Mouse (Mus musculus) ovary, adult 2 months (tissue): ENCODE measurements around the gene Tmem218. TPM values are rescaled to one million over a fixed set of nuclear protein-coding genes. Genes with fewer than 3 reads are reported as not detected.

Experiments
- polyA plus RNA-seq: library from polyadenylated mRNA; depleted of rRNA; stranded (reverse); fragments of >200 nt; gene quantifications from 2 replicates; pipeline ENCODE4 v1.2.3, GENCODE M21; 2012; rRNA removed

Tmem218 gene
- polyA plus RNA-seq = 5.9 and 6.8 TPM in 2 replicates

DNA sequence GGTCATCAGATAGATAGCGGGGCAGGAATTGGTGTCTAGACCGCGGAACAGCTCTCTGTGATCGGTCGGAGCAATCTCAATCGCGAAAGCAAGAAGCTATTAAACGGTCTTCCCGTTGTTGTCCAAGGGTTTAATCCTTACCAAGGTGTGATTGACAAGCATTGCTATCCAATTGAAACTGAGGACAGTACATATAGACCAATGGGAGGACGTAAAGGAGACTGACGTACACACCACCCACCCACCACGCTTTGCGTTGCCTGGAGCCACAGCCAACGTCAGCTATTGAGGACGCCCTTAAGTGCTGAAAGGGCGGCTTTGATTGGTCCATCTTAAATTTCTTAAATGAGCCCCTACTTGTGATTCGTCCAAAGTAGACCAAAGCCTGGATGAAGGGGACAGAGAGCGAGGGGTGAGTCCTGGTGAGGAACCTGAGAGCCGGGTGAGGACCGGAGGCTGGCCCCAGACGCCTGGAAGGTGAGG, at the start of gene Tmem218:
Gene Tmem218 (plus strand): TSS at position 295 of the 483 bp plus-strand sequence.

GRCm38 (mm10) chr9:37255149-37255888, 47.3 kb downstream of the Tmem218 start, which contains the start of gene Slc37a2:
Slc37a2 (minus strand) TSS chr9:37255738.

Other genes with a start within 250 kb of the Tmem218 start
- 26.0 and 55.3 TPM in 2 replicates for gene Pknox2, start 60.8 kb upstream of the Tmem218 start, polyA plus RNA-seq
- gene Slc37a2, start 47.5 kb downstream of the Tmem218 start, polyA plus RNA-seq = 11.5 and 11.8 TPM in 2 replicates
- 2.8 and 3.0 TPM in 2 replicates for gene Ccdc15, start 140.2 kb downstream of the Tmem218 start, polyA plus RNA-seq
- gene Hepacam, start 159.1 kb downstream of the Tmem218 start, polyA plus RNA-seq = 1.5 and 1.7 TPM in 2 replicates
- 25.9 and 28.8 TPM in 2 replicates for gene Robo4, start 193.7 kb downstream of the Tmem218 start, polyA plus RNA-seq
- 1.1 and 2.7 TPM in 2 replicates for gene Robo3, start 225.0 kb downstream of the Tmem218 start, polyA plus RNA-seq